Mouse (Mus musculus): ENCODE measurements around the gene Ppie. TPM values are rescaled to one million over a fixed set of nuclear protein-coding genes. Genes with fewer than 3 reads are reported as not detected.
A peak's percentile ranks its signal among the peaks of the same experiment; 100 is the strongest.

Gene Ppie
- total and polyA plus RNA-seq, 3 experiments = 97.9 to 100 TPM; not detected in 1

GRCm38 (mm10) chr4:123085290-123085689 lies 54.5 kb downstream of the Ppie start:
- Histone ChIP-seq H3K4me1 (ENCODE audit: control insufficient read depth in 1 of 2, insufficient read depth in 2 of 2, low read length in 2 of 2) (peaks cover 0 to 5% of the 10 kb centered on the region in 2 experiments; a peak in 1 of 4 replicates), H3K27ac (ENCODE audit: control insufficient read depth, low read depth, low read length) (no peak overlapping the region), H3K36me3 (ENCODE audit: control insufficient read depth in 1 of 2, insufficient read depth in 2 of 2, low read length in 2 of 2) (no peaks in the 10 kb centered on the region), H3K9ac (ENCODE audit: control insufficient read depth, low read depth, low read length, poor library complexity, severe bottlenecking) (no peak overlapping the region), H3K79me2 (ENCODE audit: control insufficient read depth, insufficient read depth, low read length, poor library complexity) (no peaks in the 10 kb centered on the region), H3K9me3 (replicated peaks; ENCODE audit: insufficient read depth, low read length) (no peaks in the 10 kb centered on the region), H3K27me3 (ENCODE audit: control insufficient read depth in 1 of 2, insufficient read depth in 2 of 2, low read length in 2 of 2) (peaks cover 0 to 4% of the 10 kb centered on the region in 2 experiments; a peak in 1 of 4 replicates), H3K4me3 (ENCODE audit: control insufficient read depth in 1 of 2, insufficient read depth in 1 of 2, low read depth in 2 of 2, low read length in 2 of 2) (no peak overlapping the region)
- no peak for DNase-seq (ENCODE audit: low read depth, low spot score)
- TF ChIP-seq GABPA (IDR thresholded peaks at IDR 0.05; ENCODE audit: low read depth, low read length) (no peak), NELFE (IDR thresholded peaks at IDR 0.05; ENCODE audit: low read depth, low read length) (no peak), ETS1 (IDR thresholded peaks at IDR 0.05; ENCODE audit: low read depth, low read length) (peak; percentile 68), POLR2AphosphoS5 (IDR thresholded peaks at IDR 0.05; ENCODE audit: borderline replicate concordance, low read depth, low read length) (no peak)

- Histone ChIP-seq H3K9ac (ENCODE audit: control insufficient read depth, low read depth, low read length, poor library complexity, severe bottlenecking) (peak overlapping the region; percentile 52), H3K27me3 (ENCODE audit: control insufficient read depth in 1 of 2, insufficient read depth in 2 of 2, low read length in 2 of 2) (no peaks in the 10 kb centered on the region), H3K36me3 (ENCODE audit: control insufficient read depth in 1 of 2, insufficient read depth in 2 of 2, low read length in 2 of 2) (peaks cover 0 to 1% of the 10 kb centered on the region in 2 experiments; a peak in 1 of 4 replicates), H3K4me3 (ENCODE audit: control insufficient read depth in 1 of 2, insufficient read depth in 1 of 2, low read depth in 2 of 2, low read length in 2 of 2) (peak overlapping the region; percentile 14 to 55; a peak in 3 of 4 replicates), H3K79me2 (ENCODE audit: control insufficient read depth, insufficient read depth, low read length, poor library complexity) (no peaks in the 10 kb centered on the region), H3K4me1 (ENCODE audit: control insufficient read depth in 1 of 2, insufficient read depth in 2 of 2, low read length in 2 of 2) (peaks cover 0 to 12% of the 10 kb centered on the region in 2 experiments; a peak in 3 of 4 replicates), H3K27ac (ENCODE audit: control insufficient read depth, low read depth, low read length) (no peak overlapping the region), H3K9me3 (replicated peaks; ENCODE audit: insufficient read depth, low read length) (no peaks in the 10 kb centered on the region)
- peak; percentile 75 for DNase-seq (ENCODE audit: low read depth, low spot score)
- TF ChIP-seq ETS1 (IDR thresholded peaks at IDR 0.05; ENCODE audit: low read depth, low read length) (peak; percentile 68), CHD1 (IDR thresholded peaks at IDR 0.05; ENCODE audit: low read depth, low read length) (no peak), ZC3H11A (IDR thresholded peaks at IDR 0.05; ENCODE audit: low read depth, low read length) (no peak), MXI1 (IDR thresholded peaks at IDR 0.05; ENCODE audit: low read depth, low read length) (peak; percentile 47; the same call in 1 of the 2 replicates), GATA1 (IDR thresholded peaks at IDR 0.05; ENCODE audit: low read depth, low read length) (peak; percentile 52; the same call in 1 of the 2 replicates), MYC (IDR thresholded peaks at IDR 0.05; ENCODE audit: low read depth, low read length) (peak; percentile 44; the same call in 1 of the 2 replicates), POLR2A (IDR thresholded peaks at IDR 0.05; ENCODE audit: control insufficient read depth in 1 of 2, insufficient read depth in 1 of 2, low read depth in 1 of 2, low read length in 2 of 2, poor library complexity in 1 of 2) (no peak), EP300 (IDR thresholded peaks at IDR 0.05; ENCODE audit: low read depth in 1 of 2, low read length in 2 of 2) (no peak; a peak in 1 of 4 replicates), ZKSCAN1 (IDR thresholded peaks at IDR 0.05; ENCODE audit: low read depth, low read length) (no peak), E2F4 (IDR thresholded peaks at IDR 0.05; ENCODE audit: borderline replicate concordance, low read depth, low read length) (no peak), MAFK (IDR thresholded peaks at IDR 0.05; ENCODE audit: borderline replicate concordance, low read depth, low read length) (peak; percentile 53; the same call in 1 of the 2 replicates), UBTF (IDR thresholded peaks at IDR 0.05; ENCODE audit: borderline replicate concordance, insufficient read depth, low read depth, low read length) (no peak), KAT2A (conservative IDR thresholded peaks at IDR 0.05; ENCODE audit: low read depth, low read length) (no peak), HCFC1 (IDR thresholded peaks at IDR 0.05; ENCODE audit: low read depth, low read length) (no peak), ZNF384 (IDR thresholded peaks at IDR 0.05; ENCODE audit: low read depth, low read length) (no peak), MAX (IDR thresholded peaks at IDR 0.05; ENCODE audit: low read length) (peak; percentile 18; the same call in 1 of the 2 replicates), TBP (IDR thresholded peaks at IDR 0.05; ENCODE audit: low read depth, low read length) (peak; percentile 60; the same call in 1 of the 2 replicates)
Measured at GRCm38 (mm10) chr4:123083323-123083902, 56.3 kb downstream of the Ppie start.
